Mouse (Mus musculus) right cerebral cortex, postnatal 25 days (tissue): ENCODE measurements around the gene Tlx3.

Experiments used
- DNase-seq: peaks from one replicate; pipeline ENCODE4 v3.0.0; 2022

Tlx3 gene

GRCm38 (mm10) chr11:33196447-33197132, 6.8 kb downstream of the Tlx3 start:
- no peak for DNase-seq

GRCm38 (mm10) chr11:33195531-33196446, 7.6 kb downstream of the Tlx3 start:
- no peak for DNase-seq

GRCm38 (mm10) chr11:33195061-33195460, 8.3 kb downstream of the Tlx3 start:
- no peak for DNase-seq

DNA sequence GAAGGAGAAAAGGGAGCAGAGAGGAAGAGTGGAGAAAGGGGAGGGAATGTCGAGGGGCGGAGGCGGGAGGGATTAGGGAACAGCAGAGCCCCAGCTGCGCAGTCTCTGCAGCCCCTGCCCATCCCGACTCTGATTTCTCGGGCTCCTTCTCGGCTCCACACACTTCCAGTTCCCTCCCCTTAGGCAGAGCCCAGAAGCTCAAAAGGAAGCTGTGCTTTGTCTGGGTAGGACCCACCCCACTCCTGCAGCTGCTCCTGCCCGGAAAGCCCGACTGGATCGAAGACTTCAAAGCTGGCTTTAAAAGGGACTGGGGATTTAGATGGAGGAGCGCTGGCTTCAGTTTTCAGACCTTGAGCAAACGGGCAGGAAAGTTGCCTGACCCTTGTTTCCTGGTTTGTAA, 9.7 kb downstream of the Tlx3 start:
- no peak for DNase-seq

DNA sequence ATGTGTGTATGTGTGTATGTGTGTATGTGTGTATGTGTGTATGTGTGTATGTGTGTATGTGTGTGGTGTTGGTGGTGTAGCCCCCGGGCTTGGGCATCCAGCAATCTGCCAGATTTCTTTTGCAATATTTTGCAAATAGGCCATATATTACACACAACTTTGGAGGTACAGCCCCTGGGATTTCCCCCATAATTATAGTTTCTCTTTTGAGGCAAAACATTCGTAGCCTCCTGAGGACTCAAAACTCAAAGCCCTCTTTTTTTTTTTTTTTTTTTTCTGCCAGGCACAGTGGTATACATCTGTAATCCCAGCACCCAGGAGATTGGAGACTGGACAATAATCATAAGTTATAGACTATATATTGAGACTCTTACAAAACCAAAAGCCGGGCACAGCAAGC, 21.6 kb downstream of the Tlx3 start:
- no peak for DNase-seq

- DNase-seq = no peak
Observed at GRCm38 (mm10) chr11:33180701-33181116, 22.7 kb downstream of the Tlx3 start.

GRCm38 (mm10) chr11:33179802-33180201, 23.6 kb downstream of the Tlx3 start:
- DNase-seq = no peak

- no peak for DNase-seq
Observed at GRCm38 (mm10) chr11:33176525-33177245, 26.7 kb downstream of the Tlx3 start.

GRCm38 (mm10) chr11:33175768-33176167, 27.6 kb downstream of the Tlx3 start:
- no peak for DNase-seq

GRCm38 (mm10) chr11:33170489-33170888, 32.9 kb downstream of the Tlx3 start:
- no peak for DNase-seq

GRCm38 (mm10) chr11:33162998-33163506, 40.3 kb downstream of the Tlx3 start, which contains the start of gene Npm1:
TSS of gene Npm1 (minus strand) at chr11:33163206.
- peak; percentile 100 for DNase-seq

DNA sequence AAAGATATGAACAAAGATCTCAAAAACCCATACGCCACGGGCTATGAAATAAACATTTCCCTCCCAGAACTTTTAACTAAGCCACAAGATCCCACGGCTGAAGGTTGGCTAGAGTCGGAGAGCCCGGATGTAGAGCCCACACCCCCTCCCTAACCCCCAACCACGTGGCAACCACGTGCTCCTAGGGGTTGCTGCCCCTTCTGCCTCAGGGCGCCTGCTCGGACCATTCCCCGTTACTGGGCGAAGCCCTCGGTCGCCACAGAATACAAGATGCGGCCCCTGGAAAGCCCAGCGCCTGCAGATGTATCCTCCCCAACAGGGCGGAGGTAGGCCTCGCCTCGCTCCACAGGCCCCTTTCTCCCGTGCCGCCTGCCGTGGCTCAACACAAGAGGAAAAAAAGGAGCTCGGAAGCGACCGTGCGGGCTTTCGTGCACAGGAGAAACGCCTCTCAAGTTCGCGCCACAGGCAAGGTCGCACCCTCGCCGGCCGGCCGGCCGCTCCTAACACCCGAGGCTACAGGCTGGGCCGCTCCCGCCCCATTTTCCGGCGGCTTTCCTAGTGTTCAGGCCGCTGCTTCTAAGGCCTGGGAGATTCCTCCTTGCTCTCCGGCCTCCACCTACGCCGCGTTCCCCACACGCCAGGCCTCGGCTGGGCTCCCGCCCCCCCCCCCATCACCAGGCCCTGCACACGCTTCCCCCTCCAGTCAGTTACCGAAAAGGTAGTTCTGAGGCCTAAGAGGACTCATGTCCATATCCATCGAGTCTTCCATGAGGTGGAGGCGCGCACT, 41.0 kb downstream of the Tlx3 start:
- DNase-seq = peak; percentile 66

DNA sequence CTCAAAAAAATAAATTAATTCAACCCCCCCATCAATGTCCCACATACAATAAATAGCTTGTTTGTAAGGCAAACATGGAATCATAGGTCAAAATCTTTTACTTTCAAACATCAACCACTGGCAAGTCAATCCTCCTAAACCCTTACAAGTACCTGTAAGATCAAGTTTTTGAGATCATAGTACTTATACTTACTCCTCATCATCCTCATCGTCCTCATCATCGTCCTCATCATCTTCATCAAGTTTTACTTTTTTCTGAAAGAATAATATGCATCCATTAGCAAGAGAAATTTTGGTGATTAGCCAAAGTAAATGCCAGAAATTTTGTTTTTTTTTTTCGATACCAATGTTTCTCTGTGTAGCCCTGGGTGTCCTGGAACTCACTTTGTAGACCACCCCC, 43.6 kb downstream of the Tlx3 start:
- no peak for DNase-seq

- no peak for DNase-seq
Observed at GRCm38 (mm10) chr11:33157453-33158196, 45.8 kb downstream of the Tlx3 start.

GRCm38 (mm10) chr11:33156436-33157015, 46.9 kb downstream of the Tlx3 start:
- DNase-seq = no peak

- no peak for DNase-seq
Observed at GRCm38 (mm10) chr11:33154459-33154858, 48.9 kb downstream of the Tlx3 start.

DNA sequence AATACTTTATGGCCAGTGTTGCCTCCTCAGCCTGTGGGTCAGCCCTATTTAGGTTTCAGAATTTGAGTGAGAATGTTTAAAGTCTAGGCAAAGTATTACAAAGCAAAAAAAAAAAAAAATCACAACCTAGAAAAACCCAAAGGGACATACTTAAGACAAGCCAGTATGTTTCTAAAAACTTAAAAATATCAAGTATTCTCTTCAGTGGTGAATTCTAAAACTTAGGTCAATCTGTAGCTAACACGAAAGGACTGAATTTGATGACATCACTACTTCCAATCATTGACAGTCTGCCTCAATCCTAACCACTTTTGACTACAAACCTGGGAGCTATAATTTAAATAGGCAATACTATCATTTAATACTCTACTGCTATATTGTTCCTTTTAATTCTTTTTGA, 50.4 kb downstream of the Tlx3 start:
- no peak for DNase-seq

DNA sequence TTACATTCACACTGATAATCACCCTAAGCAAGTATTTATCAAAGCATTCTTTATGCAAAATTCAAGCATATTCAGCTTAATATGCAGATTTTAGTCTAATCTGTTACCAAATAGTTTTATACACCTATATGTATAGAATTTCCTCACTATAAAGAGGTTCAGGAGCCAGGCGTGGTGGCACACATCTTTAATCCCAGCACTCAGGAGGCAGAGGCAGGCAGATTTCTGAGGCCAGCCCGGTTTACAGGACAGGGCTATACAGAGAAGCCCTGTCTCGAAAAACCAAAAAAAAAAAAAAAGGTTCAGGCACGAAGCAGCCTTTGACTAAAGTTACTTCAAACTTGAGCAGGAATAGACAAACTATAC, 51.6 kb downstream of the Tlx3 start:
- DNase-seq = no peak

DNA sequence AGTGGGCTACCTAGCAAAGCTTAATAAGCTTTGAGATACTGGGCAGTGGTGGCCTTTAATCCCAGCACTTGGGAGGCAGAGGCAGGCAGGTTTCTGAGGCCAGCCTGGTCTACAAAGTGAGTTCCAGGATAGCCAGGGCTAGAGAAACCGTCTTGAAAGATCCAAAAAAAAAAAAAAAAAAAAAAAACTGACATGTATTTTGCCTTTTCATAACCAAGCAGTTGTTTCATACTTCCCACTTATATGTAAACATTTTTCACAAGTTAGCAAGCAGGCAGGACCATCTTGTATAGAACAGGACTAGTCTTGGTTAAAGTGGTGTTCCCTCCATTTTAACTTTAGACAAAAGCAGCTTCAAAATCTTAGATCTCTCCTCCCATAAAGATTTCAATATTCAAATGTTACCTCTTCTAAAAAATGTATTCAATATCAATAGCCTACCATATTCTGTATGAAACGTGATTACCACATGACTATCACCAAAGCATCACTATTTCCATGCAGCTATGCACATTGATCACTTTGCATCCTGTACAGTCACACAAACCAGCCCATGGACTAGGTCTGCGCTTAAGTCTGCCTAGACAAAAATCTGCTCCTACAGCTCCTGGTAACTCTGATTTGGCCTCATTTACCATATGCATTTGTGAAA, 52.1 kb downstream of the Tlx3 start:
- no peak for DNase-seq
